Mouse (Mus musculus): ENCODE results near the gene Nfkbie. TPM values are rescaled to one million over a fixed set of nuclear protein-coding genes. Genes with fewer than 3 reads are reported as not detected.
A peak's percentile ranks its signal among the peaks of the same experiment; 100 is the strongest.

Gene Nfkbie
- total RNA-seq, 1 experiment from 2014 or later: 3.6 TPM

DNA sequence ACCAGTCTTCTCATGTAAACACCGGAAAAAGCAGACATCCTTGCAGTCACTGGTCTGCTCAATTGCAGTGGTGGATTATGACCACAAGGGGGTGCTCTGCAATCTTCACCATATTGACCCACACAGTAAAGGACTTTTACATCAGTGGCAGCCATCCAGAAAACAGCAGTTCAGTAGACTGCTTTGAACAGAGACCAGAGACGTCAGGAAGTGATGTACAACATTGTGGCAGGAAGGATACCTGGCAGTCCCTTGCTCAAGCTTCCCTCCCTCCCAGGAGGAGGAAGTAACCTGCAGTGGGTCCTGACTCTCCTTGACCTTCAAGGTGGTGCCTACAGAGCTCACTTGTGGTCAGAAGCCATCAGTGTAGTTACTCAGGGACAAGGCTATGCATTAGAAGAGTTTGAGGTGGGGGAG lies 26.1 kb downstream of the Nfkbie start:
- DNase-seq: peak; percentile 59

DNA sequence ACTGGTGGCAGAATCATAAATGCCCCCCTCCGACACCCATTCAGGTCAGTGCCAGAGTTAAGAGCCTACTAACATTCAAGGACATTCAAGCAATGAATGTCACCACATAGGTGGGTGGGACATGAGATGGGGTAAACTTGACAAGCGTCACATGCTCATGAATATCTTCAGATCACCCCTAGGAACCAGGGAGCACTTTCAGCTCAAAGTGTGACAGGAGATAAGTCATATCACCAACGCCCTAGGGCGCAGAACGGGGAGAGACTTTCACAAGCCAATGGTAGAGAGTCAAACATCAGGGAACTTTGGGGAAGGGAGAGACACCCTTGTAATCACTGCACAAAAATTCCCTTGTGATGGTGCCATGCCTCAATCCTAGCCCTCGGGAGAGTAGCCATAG lies 26.7 kb downstream of the Nfkbie start:
- no peak for DNase-seq

DNA sequence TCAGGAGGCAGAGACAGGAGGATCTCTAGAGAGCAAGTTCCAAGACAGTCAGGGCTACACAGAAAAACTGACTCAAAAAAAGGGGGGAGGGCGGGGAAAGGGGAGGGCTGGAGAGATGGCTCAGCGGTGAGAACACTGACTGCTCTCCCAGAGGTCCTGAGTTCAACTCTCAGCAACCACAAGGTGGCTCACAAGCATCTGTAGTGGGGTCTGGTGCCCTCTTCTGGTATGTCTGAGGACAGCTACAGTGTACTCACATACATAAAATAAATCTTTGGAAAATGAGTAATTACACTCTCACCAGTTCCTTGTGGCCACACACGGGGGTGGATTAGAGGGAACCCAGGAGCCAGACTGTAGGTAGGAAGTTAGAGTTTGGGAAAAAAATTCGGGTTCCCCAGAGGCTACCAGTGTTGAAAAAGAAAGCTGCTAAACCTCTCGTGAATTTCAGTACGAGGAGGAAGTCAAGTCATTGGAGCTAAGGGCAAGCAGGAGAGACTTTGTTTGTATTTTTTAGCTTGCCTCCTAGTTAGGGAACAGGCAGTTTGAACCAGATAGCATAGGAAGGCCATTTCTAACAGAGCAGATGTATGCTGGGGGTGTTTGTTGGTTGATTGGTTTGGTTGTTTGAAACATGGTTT lies 27.3 kb downstream of the Nfkbie start:
- peak; percentile 16 for DNase-seq

DNA sequence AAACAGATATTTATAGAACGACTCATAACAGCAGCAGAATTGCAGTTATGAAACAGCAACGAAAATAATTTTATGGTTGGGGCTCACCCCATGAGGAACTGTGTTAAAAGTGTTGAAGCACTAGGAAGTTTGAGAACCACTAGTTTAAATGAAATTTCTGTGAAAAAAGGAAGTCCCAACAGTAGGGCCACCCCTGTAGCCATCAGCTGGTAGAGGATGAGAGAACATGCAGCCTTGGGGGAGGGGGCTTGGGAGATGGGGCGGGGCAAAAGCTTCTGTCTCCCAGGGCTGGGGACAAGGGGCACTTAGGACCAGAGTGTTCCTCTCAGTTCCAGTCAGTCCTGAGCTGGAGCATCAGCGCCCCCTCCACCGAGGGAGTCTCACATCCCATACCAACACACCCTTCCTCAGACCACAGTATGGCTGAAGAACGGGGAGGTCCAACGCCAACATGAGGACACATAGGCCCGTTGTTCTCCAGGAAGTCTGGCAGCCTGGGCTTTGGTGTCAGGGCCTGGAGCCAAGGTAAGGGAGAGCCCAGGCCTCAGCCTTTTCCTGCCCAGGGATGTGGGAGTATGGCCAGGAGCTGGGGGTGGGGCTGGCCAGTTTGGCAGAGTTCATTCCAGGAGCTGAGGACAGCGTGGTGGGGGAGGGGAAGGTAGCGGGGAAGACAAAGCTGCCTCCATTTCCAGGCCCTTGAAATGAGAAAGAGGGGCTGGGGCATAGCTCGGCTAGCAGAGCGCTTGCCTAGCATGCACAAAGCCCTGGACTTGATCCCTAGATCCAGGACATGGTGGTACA lies 28.8 kb downstream of the Nfkbie start:
- peak; percentile 80 for DNase-seq

DNA sequence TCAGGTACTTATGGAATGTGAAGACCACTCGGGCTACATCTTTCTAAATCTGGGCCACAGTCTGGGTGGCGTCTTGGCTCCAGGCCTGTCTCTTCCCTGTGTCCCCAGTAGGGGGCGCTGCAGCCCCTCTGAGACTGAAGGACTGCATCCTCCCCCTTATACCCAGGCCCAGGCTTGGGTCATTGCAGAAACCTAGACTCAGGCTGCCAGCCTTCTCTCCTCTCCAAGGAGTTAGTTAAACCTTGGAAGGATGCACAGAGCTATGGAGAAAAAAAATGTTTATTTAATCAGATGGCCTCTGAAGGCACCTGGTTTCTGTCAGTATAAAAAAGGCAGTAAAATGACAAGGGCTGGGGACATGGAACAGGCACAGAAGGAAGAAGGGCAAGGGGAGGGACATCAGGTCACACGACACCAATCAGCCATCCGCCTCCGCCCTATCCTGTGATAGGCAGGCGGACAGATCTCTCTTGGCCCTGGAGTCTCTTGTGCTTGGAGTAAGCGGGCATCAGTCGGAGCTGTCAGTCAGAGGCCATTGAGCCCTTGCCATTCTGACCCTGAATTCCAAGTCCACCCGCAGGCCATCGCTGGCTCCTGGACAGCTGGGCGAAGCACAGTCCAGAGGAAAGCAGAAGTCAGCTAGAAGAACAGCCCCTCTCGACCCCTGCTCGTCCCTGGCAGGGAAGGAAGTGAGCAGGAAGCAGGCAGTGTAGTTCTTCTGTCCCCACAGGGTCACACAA lies 29.6 kb downstream of the Nfkbie start:
- DNase-seq: peak; percentile 81

DNA sequence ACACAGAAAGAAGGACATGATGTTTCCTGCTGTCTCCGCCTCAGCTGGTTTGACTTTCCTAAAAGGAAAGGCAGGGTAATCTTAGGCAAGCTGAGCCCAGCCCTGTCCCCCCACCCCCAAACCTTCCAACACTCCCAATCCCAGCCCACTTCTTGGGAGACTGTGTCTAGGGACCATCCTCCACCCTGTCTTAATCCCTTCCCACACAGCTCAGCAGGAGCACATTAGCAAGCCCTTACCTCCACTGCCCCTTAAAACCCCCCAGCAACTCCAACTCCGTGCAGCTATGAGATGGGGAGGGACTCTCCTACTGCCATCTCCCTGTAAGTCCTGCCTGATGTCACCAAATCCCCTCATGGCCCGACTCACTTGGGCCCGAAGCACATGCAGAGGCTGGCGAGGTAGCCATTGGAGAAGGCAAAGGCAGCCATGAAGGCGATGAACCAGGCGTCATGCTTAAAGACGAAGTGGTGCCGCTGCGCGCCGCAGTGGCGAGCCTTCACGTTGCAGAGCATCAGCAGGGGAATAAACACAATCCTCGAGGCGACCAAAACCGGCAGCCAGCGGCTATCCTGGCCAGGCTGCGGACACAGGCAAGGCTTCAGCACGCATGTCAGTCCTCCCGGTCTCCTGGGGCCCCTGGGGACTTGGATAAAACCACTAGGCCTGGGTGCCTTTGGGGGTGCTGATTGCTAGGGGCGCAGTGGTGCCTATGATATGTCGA lies 30.4 kb downstream of the Nfkbie start:
- DNase-seq: no peak

DNA sequence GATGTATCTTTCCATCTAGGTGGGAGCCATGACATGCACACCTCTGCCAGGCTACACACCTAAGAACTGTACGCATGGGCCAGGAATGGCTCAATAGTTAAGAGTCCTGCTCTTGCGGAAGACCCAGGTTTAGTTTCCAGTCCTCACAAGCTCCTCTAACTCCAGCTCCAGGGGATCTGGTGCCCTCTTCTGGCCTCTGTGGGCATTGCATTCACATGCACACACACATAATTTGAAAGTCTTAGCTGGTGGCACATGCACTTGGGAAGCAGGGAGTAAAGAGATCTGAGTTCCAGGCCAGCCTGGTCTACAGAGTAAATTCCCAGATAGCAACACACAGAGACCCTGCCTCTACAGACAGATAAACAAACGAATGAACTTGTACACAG lies 30.9 kb downstream of the Nfkbie start:
- no peak for DNase-seq

DNA sequence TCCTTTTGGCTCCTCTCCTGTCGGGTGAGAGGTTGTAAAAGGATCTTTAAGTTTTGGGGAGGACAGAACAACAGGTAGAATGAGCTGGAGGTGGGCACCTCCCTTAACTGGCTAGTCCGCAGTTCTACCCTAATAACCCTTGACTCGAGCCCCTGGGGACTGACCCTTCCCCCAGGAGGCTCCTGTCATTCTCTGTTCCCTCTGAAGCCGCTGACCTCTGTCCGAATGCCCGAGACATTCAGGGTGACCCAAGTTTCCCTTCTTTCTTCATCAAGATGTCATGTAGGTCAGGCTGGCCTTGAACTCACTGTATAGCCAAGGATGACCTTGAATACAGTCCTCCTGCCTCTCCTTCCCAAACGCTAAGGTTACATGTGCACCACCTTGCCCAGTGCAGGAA lies 32.9 kb downstream of the Nfkbie start:
- DNase-seq: no peak

DNA sequence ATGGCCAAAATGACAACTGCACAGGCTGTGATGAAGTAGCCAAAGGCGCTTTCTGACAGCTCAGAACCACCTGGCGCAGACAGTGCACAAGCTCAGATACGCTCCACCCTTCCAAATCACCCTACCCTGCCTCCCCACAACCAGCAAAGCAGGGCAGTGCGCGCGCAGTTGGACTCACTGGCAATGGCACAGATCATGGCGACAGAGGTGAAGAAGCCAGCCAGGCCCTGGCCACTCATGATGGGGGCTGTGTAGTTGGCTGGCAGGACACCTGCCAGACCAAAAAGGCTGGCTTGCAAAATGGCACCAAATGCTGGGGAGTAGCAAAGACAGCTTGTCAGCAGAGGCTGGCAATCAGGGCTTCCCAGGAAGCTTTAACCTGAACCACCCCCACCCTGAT lies 33.7 kb downstream of the Nfkbie start:
- DNase-seq: peak; percentile 24

DNA sequence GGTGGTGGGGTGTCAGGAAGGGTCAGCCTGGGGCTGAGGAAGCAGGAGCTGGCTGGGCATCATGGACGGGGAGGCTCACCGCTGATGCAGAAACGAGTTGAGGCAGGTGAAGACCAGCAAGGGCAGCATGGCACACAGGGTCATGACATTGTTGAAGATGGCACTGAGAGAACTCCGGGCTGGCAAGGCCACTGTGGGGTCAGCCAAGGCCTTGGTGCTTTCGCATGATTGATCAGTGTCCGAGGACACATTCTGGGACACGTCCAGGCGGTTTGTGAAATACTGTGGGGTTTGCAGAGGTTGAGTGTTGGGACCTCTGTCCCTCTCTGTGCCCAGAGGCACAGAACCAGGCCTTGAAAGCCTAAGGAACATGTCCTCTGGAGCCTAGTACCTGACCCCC lies 34.3 kb downstream of the Nfkbie start:
- DNase-seq: peak; percentile 68

DNA sequence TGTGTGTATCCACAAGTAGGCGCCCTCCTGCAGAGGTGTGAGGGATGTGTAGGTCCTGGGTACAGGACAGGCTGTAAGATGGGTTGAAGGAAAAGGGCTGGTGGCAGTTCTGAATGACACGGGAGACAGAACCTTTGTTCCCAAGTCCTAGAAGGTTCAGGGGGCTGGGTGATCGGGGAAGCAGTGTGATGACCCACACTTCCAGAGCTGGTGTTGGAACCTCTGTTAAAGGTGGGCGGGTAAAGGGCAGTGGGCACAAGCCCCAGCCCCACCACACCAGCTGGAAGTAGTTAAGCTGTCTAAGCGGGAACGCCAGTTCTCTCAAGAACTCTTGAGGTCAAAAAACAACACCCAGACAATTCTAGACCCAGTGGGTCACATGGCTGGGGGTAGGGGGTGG lies 34.9 kb downstream of the Nfkbie start:
- DNase-seq: no peak

DNA sequence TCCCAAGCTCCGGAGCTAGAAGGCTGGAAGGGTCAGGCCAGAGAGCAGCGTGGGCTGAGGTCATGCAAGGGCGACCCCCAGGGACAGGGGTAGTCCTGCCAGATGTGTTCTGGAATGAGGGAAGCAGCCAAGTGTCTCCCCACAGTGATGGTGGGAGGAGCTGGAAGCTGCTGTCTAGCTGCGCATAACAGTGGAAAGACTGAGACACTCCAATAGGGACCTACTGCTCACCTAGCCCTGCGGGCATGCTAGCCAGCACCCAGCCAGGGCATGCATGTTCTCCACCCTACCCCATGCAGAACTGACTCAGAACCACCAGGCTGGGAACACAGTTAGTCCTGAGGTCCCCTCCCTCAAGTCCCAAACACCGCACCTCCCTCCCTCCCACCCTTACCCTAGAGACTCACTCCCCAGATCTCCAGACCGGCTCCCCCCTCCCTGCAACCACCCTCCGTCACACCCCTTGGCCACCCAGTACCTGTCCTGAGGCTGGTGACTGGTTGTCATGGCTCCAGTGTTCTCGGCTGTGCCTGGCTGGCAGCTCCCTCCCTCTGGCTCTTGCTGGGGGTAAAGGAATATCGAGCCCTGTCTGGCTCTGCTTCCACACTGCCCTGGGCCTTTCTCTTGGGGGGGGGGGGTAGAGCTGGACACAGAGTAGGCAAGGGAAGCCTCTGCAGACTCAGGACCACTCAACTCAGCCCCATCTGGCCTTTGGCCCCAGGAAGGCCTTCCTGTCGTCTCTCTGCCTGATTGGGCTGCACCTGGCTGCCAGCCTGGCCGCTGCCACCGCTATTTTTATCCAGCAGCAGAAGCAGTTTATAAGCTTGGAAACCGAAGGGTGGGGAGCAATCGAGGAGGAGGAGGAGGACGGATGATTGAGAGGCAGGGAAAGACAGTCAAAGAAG lies 36.5 kb downstream of the Nfkbie start:
- peak; percentile 45 for DNase-seq

DNA sequence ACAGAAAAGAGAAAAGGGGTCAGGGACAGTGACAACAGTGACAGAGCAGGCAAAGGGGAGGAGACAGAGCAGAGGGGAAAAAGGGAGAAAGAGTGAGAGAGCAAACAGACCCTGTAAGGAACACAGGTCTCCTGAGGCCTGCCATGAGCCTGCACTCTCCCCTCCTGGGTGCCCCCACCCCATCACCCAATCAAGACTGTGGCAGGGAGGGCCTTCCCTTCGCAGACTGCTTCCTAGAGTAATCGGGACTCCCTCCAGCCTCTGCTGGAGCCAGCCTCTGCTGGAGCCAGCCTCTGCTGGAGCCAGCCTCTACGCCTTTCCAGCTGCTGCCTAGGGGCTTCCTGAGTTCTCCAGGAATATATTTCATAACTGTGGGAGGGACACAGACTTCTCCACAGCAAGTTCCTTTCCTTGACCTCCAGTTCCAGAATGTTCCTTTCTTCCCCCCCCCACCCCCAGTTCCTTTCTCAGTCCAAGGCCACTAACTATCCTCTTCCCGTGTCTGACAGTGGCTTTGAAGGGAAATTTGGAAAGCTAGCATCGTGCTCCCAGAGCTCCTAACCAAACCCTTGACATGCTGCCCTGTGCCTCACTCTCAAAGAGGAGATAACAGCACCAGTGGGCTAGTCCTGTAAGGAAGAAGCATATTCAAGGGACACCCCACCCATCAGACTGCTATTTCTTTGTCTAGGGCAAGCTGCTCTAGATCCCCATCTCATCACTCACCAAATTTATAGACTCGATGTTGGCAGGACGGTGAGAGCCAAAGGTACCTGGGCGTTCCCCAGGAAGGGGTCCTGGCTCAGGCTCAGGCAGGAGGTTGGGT lies 37.3 kb downstream of the Nfkbie start:
- peak; percentile 30 for DNase-seq

DNA sequence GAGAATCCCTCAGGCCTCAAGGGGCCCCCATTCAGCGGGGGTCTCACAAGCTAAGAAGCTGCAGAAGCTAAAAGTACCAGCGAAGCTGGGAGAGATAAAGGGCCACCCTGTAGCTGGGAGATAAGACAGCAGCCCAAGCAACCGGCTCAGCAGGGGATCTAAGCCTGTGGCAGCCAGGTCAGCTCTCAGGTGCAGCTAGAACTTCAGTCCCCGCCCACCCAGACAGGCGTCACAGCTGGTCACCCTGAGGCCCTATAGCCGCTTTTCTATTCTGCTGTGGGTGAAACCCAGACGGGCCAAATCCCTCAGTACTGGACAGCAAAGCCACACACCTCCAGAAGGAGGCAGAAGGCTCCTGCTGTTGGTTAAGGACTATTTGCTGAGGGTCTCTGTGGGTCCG lies 38.0 kb downstream of the Nfkbie start:
- DNase-seq: peak; percentile 22

DNA sequence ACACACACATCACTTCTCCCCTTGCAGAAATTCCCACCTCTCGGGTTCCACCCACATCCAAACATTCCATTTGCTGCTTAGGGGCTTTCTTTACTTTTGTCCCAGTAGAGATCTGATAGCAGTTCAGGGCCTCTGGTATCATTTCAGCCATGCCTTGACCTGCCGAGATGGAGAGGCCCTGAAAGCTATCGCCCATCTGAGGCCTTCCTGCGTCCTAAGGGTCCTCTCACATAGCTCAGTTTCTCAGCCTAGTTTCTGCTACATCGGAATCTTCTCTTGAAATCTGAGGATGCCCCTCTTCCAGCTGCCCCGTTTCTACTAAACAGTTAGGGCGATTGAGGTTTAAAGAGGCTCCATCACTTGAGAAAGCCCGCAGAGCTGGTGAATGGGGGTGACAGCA lies 38.7 kb downstream of the Nfkbie start:
- no peak for DNase-seq

DNA sequence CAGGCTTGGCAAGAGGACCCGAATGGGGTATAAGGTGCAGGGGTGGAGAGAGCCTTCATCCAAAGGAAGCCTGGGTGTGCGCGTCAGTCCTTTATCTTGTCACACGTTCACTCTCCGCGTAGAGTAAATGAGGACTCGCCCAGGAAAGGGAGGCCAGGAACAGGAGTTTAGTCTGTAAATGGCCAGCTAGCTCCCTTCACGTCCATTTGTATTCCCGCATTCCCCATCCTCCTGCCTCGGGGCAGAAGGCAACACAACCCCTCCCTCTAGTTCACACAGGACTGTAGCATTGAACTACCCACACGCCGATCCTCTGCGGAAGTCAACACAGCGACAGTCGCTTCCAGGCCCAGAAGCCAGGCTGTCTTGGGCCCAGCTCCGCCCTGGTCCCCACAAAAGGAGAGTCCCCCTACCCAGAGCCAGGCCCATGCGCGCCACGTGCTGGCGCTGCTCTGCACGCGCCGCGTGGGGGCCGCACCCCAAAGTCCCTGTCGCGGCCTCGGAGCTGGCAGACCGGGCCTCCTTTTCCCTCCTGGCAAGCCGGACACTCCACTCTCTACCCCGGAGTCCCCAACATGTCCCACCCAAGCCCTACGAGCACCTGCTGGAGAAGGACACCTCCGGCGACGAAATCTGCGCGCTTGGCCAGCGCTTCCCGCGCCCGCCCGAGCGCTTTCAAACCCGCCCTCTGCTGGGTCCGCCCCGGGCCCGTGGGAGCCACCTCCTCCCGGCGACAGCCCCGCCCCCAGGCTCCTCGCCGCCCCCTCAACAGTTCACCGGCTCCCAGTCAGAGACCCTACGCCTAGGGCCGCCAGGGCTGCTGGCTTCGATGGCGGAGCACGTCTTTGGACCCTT lies 39.6 kb downstream of the Nfkbie start:
- peak; percentile 86 for DNase-seq

DNA sequence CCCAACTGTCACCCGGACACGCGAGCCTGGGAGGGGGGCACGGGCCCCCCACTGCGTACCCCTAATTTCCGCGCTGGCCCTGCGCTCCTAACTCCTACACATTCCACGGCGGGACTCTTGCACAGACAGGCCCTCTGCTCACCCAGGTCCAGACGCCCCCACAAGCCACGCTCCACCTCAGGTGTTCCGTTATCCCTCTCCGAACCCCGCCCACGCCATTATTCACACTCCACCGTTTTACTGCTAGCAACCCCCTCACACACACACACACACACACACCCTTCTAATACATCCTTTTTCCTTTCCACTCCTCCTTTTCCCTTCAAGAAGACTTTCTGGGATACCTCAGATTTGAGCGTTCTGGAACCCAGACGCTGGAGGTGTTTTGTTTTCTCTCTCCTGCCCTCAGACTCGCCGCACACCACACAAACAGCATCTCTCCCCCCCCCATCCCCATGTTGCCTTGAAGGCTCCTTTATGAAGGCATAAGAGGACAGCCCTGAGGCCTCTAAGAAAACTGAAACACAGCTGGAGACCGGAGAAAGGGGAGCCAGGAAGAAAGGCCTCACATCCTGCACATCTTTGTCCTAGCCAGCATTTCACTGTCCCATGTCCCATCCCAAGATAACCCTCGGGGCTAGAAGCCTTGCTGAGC lies 40.4 kb downstream of the Nfkbie start:
- no peak for DNase-seq

DNA sequence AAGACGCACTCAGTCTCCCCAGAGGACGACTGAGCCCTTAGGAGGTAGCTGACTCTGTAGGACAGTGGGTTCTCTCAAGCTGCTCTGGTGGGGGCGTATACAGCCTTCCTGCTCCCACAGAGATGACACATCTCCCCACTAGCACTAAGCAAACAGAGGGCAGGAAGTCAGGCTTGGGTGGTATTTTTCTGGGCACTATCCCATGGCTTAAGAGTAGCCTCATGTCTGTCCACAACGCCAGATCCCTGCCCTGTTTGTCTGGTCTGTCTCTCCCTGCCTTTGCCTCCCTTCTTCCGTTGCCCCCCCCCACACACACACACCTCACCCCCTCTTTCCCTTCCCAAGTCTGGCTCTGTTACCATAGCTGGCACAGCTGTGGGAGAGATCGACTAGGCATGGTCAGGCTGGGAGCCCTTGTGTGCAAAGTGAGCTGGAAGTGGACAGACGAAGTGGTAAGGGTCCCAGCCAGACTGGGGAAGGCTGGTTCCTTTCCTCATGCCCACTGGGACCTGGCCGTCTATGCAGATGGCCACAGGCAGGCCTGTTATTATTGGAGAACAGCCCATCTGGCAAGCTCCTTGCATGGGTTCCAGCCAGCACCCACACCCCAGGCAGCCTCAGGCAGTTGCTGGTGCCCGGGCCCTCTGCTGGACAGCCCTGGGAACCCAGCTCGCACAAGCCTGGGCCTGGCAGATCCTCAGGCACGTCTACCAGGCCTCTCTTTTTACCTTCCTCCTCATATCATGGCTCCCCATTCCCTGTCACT lies 41.3 kb downstream of the Nfkbie start:
- DNase-seq: peak; percentile 85

Data from adrenal gland, postnatal 25 days (tissue).